Mouse (Mus musculus) B cell, adult 2 months (primary cell): ENCODE data around the gene Gabrr3.

Experiments
- DNase-seq, 2 experiments: peaks; one replicate each; pipeline ENCODE4 v3.0.0; 2022

Gene Gabrr3

DNA sequence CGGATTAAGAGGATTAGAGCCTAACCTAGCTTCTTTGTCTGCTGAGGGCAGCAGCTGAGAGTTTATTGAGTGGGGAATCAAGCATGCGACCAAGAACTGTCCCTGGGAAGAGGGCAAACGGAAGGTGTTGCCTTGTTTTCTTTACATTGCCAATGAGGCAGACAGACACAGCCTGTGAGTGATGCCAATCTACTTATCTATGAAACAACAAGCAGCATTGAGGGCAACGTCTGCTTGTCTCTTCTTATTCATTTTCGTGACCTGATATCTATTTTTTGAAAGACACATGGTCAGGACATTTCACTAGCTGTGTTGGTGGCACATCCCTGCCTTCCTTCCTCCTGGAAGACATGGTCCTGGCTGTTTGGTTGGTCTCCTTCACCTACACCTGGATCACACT lies at the start of gene Gabrr3:
TSS of gene Gabrr3 (plus strand) at position 301 of the 400 bp plus-strand sequence.
- no peak for DNase-seq

- DNase-seq, result no peak
These were observed 43.2 kb upstream of the Gabrr3 start, which contains the start of gene Olfr209 for GRCm38 (mm10) chr16:59363893-59364292. Gene Olfr209 (minus strand): TSS chr16:59363993.

DNA sequence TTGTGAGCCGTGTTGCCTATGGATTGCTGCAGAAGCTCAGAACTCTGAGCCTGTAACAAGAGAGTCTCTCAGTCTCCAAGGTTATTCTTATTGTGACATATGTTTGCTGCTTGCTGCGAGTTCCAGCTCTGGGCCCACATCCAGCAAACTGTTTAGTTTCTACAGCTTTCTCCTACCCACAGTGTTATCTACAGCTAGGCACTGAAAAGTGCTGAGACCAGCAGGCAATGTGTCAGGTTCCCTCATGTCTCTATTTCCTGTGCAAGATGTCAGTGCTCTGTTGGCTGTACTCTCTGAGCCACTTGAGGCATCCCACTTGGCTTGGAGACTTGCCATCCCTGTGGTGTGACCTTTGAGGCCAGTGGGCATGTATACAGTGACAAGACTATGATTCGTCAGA lies 13.8 kb upstream of the Gabrr3 start:
- DNase-seq, result no peak

- no peak for DNase-seq
These were observed 6.0 kb upstream of the Gabrr3 start for GRCm38 (mm10) chr16:59401102-59401501.

DNA sequence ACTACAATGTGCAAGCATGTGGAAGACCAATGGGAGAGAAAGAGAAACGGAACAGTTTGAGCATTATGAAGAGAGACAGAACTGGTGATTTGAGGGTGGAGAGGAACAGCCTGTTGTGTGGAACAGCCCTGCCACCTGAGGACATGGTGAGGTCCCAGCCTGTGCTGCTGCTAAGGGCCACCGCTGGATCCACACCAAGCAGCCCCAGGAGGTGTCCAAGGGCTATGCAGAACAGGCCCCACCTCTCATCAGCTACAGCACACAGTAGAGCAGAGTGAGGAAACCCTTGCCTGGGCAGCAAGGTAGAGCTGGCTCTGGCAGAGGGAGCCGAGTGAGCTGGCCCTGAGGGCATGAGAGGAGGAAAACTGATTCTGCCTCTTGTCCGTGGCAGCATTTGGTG lies 5.1 kb upstream of the Gabrr3 start:
- DNase-seq, result no peak

DNA sequence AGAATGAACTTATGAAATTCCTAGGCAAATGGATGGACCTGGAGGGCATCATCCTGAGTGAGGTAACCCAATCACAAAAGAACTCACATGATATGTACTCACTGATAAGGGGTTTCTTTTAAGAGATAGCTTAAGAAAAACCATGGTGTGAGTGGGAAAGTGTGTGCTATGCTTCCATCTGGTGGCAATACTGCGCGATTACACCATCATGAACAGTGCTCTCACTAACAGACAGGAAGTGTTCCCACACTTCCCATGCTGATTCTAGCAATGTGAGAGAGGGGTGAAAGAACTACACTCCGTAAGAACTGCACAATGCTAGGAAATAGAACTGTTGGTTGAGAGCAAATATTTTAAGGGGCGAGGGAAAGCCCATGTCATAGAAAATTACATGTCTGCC lies 3.4 kb upstream of the Gabrr3 start:
- DNase-seq, result peak; percentile 12 to 13

DNA sequence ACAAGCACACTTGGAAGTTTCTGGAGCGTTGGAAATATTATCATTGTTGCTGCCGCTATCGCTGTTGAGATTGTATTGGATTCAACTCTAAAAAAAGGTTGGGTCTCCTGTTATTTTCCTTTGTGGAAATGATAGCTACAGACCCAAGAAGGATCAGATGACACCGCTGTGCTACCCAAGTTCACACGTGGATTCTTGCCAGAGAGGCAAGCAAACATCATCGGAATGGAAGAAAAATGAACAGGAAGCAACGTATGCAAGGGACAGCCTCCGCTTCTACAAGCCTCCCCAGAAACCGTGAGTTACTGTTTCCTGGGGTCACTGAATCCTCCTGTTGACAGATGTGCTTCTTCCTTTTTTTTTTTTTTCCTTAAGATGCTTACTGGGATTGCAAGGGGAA lies 2.3 kb upstream of the Gabrr3 start:
- no peak for DNase-seq

DNA sequence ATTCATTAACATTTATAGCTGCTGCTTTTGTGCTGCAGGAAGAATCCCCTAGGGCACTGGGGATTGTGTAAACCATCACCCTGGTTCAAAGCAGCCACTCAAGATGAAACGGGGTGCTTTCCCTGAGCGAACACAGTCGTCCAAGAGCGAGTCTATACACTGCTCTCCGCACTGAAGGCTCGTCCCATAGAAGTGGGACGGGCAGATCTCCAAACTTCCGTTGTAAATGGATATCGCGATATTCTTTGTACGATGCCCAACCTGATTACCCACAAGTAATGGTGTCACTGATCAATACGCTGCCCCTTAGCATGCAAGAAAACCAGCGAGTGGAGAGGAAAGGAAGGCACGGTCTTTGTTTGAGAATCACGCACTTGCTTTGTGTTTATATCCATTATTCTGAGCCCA lies 2.2 kb downstream of the Gabrr3 start:
- DNase-seq, result no peak

DNA sequence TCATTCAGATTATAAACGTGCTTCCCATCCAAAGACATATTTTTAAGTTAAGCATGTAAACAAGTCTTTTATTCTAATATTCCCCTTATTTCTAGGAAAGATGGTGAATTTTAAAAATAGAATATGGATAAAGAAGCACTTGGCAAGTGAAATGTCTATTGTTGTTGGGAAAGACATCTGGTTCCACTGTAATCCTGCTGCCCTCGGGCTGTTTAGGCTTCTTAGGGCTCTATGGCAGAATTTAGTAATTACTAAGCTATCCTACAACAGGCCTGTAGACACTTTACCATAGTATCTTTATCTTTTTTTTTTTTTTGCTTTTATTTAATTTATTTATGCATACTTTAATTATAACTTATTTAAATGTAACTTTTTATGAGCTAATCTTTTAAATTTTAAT lies 2.7 kb downstream of the Gabrr3 start:
- DNase-seq, result no peak

DNA sequence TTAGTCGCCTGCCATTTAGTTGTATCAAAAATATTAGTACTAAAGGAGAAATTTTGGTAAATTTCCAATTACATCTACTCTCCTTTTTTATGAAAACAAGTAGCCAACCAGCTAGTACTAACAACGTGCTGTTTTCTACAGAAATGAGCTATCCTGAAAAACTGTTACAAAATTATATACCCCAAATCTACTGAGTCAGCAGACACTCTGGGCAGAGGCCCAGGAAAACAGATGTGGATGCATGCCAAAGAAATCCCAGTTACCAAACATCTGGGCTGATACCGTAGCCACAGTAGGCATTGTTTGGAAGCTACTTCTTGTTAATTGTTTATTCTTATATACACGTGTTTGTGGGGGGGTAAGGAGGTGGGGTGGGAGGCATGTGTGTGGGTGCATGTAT lies 6.3 kb downstream of the Gabrr3 start:
- DNase-seq, result no peak

DNA sequence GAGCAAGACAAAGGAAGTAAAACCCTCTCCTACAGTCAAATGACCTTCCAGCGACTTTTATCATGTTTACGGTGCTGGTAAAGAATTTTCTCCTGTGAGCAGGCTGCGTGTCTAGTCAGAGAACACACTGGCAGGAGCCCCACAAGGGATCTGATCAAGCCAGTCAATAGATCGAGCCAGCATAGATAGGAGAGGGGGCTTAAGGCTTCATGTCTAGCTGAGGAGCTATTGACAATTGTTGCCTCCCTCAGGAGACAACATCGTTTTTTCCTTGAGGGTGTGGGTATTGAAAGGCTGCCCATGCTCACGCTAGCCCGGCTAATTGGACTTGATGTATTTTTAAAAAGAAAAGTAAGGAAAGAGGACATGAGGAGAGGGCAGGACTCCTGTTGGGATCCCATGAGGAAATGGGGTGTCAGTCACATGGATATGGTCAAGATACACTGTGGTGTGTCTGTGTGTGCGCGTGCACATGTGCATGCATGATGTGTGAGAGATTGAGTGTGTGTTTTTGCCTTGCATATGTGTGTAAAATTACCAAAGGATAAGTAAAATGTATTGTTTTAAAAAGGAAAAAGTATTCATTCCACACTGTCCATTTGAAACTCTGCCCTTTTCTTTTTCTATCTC lies 13.2 kb downstream of the Gabrr3 start:
- DNase-seq, result no peak

- DNase-seq, result peak; percentile 69 to 74
These were observed 13.7 kb downstream of the Gabrr3 start for GRCm38 (mm10) chr16:59420867-59421251.

DNA sequence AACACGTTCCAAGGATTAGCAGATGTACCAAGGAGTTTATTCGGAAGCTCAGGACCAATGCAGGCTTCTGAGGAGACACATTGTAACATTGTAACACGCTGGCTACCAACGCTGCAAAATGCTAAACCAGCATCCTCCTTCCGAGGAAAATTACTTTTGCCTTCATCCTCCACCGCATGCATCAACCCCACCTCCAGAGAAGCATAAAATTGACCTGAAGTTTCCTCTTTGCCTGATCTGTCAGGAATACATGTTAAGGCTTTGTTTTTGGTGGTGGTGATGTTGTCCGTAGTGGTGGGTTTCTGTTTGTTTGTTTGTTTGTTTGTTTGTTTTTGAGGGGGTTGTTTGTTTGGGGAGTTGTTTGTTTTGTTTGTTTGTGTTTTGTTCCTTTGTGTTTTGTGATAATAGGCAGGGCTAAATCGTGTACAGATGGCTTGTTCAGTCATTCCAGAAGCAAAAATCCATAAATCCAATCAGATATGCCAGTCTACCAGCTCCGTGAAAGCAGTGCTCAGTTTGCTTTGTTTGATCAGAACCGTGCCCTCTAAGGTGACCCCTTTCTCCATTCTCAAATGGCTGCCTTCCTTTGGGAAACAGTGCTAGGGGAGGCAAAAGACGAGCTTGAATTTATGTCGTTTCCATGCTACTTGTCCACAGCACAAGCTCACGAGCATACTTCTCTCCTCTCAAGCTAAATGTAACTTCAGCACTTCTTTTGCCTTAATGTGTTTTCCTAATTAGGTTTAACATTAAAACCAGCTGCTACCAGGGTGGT lies 14.6 kb downstream of the Gabrr3 start:
- no peak for DNase-seq

GRCm38 (mm10) chr16:59427960-59428359 lies 20.8 kb downstream of the Gabrr3 start:
- no peak for DNase-seq

DNA sequence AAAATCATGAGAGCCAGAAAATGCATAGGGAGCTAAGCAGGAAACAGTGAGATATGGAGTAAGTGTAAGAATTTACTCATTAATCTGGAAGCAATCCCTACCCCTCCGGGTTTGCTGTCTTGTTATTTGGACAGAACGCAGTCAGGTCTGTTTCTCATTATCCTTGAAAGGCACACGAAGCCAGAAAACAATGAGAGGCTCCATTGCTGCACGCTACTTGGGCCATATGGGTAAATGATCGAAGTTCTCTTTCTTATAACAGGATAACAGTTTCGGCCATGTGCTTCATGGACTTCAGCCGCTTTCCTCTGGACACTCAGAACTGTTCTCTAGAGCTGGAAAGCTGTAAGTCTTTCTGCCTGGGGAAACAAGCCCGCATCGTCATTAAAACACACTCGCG lies 26.0 kb downstream of the Gabrr3 start:
- DNase-seq, result no peak

GRCm38 (mm10) chr16:59444880-59445559 lies 37.9 kb downstream of the Gabrr3 start:
- DNase-seq, result no peak

GRCm38 (mm10) chr16:59448181-59448580 lies 41.0 kb downstream of the Gabrr3 start:
- no peak for DNase-seq

DNA sequence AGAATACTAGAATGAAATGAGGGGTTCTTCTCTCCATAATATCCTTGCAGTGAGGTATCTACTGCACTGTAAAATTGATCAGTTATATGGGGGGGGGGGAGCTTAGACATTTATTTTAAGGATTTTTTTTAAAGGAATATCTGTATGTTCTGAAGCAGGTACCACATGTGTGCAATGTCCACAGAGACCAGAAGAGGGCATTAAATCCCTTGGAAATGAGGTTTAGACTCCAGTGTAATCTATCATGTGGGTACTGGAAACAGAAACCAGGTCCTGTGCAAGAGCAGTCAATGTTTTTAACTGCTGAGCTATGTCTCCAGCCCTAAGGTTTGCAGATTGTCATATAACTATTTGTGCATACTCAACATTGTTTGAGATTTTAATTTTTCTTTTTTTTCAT lies 42.0 kb downstream of the Gabrr3 start:
- no peak for DNase-seq

DNA sequence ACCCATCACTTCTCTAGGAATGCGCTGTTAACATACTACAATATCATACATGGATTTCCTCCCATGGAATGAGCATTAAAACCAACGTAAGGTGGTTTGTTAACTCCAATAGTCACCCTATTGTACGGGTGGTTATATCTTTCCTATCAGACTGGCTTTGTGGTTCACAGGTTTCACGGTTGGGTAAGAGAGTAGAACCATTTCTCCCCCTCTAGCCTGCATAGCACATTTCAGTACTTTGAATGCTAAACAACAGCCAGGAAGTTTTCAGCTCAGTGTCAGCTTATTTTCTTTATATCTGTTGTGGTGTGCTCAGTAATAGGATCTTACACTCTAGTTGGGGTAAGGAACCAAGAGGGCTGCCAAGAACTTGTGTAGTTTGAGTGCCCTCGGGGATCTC lies 44.7 kb downstream of the Gabrr3 start:
- DNase-seq, result no peak

DNA sequence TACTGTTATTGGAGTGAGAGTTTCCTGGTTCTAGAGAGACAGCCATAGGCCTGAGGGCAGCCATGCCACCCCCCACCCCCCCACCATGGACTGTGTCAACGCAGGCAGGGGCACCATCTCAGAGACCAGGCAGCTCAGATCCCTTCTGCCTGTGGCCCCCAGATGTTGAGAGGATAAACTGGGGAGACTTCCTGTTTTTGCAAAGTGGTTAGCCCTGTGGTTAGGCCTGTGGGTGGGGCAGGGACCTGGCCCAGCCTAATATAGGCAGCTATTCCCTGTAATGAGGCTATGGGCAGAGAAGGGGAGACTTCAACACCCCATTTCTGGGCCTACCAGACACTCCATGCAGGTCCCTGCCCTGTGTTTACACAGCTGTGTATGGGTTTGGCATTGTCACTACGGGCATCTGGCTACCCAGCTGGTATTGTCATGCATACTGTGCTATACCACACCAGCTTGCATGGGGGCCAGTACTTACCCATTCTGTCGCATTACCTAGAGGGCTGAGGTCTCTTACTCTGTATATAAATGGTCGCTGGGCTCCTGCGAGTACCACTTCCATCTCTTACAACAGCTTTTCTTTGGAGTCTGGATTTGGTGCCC lies 52.2 kb downstream of the Gabrr3 start:
- DNase-seq, result peak; percentile 28 to 52

- no peak for DNase-seq
These were observed 56.4 kb downstream of the Gabrr3 start for GRCm38 (mm10) chr16:59463567-59463966.

DNA sequence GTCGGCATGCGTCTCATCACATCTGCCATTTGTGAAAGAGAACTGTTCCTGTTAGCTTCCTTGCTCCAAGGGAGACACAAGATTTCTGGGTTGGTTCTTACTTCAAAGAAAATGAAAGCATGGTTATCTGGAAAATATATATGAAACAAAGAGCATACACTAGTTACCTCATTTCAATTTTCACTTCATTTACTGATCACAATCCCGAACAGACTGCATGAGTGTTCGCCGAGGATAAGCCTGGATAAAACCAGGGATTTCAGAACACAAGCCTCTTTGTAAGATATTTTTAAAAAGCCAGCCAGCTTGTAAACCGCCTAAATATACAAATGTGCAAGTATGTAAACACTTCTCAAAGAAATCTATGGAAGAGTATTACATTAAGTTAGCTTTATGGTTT lies 56.8 kb downstream of the Gabrr3 start:
- DNase-seq, result no peak

- no peak for DNase-seq
These were observed 62.7 kb downstream of the Gabrr3 start for GRCm38 (mm10) chr16:59469846-59470245.
